Mouse (Mus musculus) hindlimb bud, embryonic 11.5 days (tissue): Measurements from ENCODE around the gene Tasp1.
"Not testable (repeated sequence)": the region's sequence is repeated elsewhere in the genome, so short reads cannot be mapped to it uniquely, and the experiment has no call there.

ENCODE experiments used
- DNase-seq: peaks from one replicate; pipeline ENCODE4 v3.0.0-alpha.2; 2012; ENCODE audit warnings: low read depth, low spot score; ENCODE audit errors: extremely low spot score

The Tasp1 gene

GRCm38 (mm10) chr2:139884264-139884637 is 182.4 kb downstream of the Tasp1 start:
- no peak for DNase-seq

GRCm38 (mm10) chr2:139883581-139884263 is 182.9 kb downstream of the Tasp1 start:
- DNase-seq, result no peak

- no peak for DNase-seq
Measured at GRCm38 (mm10) chr2:139878052-139878621, 188.5 kb downstream of the Tasp1 start.

- no peak for DNase-seq
Measured at GRCm38 (mm10) chr2:139875876-139876275, 190.7 kb downstream of the Tasp1 start.

- DNase-seq, result no peak
Measured at GRCm38 (mm10) chr2:139874173-139874572, 192.4 kb downstream of the Tasp1 start.

- DNase-seq, result no peak
Measured at GRCm38 (mm10) chr2:139873762-139874161, 192.8 kb downstream of the Tasp1 start.

GRCm38 (mm10) chr2:139869071-139869470 is 197.5 kb downstream of the Tasp1 start:
- DNase-seq, result not testable (repeated sequence)

GRCm38 (mm10) chr2:139863396-139863795 is 203.2 kb downstream of the Tasp1 start:
- DNase-seq, result not testable (repeated sequence)

GRCm38 (mm10) chr2:139860133-139860494 is 206.5 kb downstream of the Tasp1 start:
- DNase-seq, result no peak

GRCm38 (mm10) chr2:139859424-139860132 is 207.0 kb downstream of the Tasp1 start:
- no peak for DNase-seq

GRCm38 (mm10) chr2:139849621-139850020 is 217.0 kb downstream of the Tasp1 start:
- DNase-seq, result no peak

- DNase-seq, result no peak
Measured at GRCm38 (mm10) chr2:139841359-139841758, 225.2 kb downstream of the Tasp1 start.

- no peak for DNase-seq
Measured at GRCm38 (mm10) chr2:139840941-139841340, 225.7 kb downstream of the Tasp1 start.

GRCm38 (mm10) chr2:139821589-139822378 is 244.8 kb downstream of the Tasp1 start:
- no peak for DNase-seq

- no peak for DNase-seq
Measured at GRCm38 (mm10) chr2:139817275-139817674, 249.3 kb downstream of the Tasp1 start.

- no peak for DNase-seq
Measured at GRCm38 (mm10) chr2:139807887-139808286, 258.7 kb downstream of the Tasp1 start.

GRCm38 (mm10) chr2:139804041-139804440 is 262.6 kb downstream of the Tasp1 start:
- DNase-seq, result no peak

- DNase-seq, result no peak
Measured at GRCm38 (mm10) chr2:139792345-139793120, 274.1 kb downstream of the Tasp1 start.

GRCm38 (mm10) chr2:139788658-139789057 is 277.9 kb downstream of the Tasp1 start:
- DNase-seq, result no peak

- no peak for DNase-seq
Measured at GRCm38 (mm10) chr2:139784946-139785345, 281.7 kb downstream of the Tasp1 start.

GRCm38 (mm10) chr2:139784465-139784864 is 282.1 kb downstream of the Tasp1 start:
- DNase-seq, result no peak
